Mouse (Mus musculus) embryo, embryonic 10.5 days (tissue): ENCODE data around the gene Ankrd42.

Experiments
- DNase-seq: peaks from one replicate; pipeline ENCODE4 v3.0.0-alpha.2; 2015; ENCODE audit warnings: low spot score

Gene Ankrd42

GRCm38 (mm10) chr7:92566775-92567174 lies 70.2 kb downstream of the Ankrd42 start:
- DNase-seq = no peak

- DNase-seq = peak; percentile 97
These were observed 75.7 kb downstream of the Ankrd42 start, which contains the start of gene Ccdc90b for GRCm38 (mm10) chr7:92560986-92561876. Gene Ccdc90b (plus strand): TSS chr7:92561149.

- DNase-seq = no peak
These were observed 78.2 kb downstream of the Ankrd42 start for GRCm38 (mm10) chr7:92558744-92559143.

GRCm38 (mm10) chr7:92550990-92551392 lies 86.0 kb downstream of the Ankrd42 start:
- DNase-seq = peak; percentile 81

- DNase-seq = no peak
These were observed 86.5 kb downstream of the Ankrd42 start for GRCm38 (mm10) chr7:92550248-92550989.

- no peak for DNase-seq
These were observed 90.2 kb downstream of the Ankrd42 start for GRCm38 (mm10) chr7:92546763-92547162.

- DNase-seq = no peak
These were observed 104.4 kb downstream of the Ankrd42 start for GRCm38 (mm10) chr7:92532351-92533036.
